Mouse (Mus musculus): ENCODE results near the gene Chst3.
"Not testable (repeated sequence)": the region's sequence is repeated elsewhere in the genome, so short reads cannot be mapped to it uniquely, and the experiment has no call there.

Chst3 gene

DNA sequence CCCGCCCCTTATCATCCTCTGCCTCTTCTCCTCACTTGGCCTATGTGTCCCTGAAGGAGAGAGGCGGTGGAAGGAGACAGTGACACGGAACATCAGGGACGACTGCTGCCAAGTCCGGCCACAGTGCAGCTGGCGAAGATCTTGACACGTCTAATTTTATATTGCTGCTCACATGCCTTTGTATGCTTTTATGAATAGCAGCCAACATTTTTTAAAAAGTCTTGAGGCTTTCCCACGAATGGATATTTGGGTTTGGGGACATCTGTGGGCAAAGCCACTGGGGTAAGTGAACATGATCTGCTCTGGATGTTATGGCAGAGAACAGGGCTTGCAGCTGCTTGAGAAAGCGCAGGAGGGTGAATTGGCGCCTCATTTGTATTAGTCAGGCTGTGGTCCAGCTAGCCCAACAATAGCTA, 21.6 kb downstream of the Chst3 start:
- DNase-seq (ENCODE audit: low spot score): no peak

DNA sequence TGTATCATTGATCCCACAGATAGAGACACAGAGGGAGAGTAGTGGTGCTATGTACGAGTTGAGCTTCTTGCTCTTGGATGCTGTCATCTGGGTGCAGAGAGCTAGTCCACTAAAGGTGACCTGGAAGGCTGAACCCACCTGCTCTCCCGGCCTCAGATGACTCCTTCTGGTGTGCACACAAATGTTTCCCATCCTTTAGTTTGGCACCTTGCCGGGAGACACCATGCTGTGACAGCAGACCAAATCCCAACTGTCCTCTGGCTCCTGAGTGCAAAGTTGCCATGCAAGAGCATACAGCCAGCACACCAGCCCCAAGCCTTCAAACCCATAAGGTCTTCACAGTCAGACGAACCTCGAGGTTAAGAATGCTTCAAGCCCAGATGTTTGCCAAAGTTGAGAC, 22.1 kb downstream of the Chst3 start:
- DNase-seq (ENCODE audit: low spot score): no peak

DNA sequence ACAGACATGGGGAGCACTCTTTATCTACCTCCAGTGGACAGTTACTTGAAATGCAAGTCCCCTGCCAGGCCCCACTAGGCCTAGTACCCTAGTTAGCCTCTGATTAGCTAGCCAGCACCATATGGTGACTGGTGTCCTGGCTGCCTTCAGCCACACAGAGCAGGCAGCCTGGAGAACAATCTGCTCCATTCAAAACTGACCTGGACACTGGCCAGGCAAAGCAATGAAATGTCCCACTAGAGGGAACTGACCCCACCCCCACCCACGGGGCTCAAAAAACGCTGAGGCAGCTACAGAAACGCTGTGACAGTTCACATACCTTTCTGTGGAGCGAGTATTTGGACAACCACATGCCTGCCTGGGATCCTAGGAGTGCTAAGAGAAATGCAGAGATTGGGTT, 24.0 kb downstream of the Chst3 start:
- no peak for DNase-seq (ENCODE audit: low spot score)

DNA sequence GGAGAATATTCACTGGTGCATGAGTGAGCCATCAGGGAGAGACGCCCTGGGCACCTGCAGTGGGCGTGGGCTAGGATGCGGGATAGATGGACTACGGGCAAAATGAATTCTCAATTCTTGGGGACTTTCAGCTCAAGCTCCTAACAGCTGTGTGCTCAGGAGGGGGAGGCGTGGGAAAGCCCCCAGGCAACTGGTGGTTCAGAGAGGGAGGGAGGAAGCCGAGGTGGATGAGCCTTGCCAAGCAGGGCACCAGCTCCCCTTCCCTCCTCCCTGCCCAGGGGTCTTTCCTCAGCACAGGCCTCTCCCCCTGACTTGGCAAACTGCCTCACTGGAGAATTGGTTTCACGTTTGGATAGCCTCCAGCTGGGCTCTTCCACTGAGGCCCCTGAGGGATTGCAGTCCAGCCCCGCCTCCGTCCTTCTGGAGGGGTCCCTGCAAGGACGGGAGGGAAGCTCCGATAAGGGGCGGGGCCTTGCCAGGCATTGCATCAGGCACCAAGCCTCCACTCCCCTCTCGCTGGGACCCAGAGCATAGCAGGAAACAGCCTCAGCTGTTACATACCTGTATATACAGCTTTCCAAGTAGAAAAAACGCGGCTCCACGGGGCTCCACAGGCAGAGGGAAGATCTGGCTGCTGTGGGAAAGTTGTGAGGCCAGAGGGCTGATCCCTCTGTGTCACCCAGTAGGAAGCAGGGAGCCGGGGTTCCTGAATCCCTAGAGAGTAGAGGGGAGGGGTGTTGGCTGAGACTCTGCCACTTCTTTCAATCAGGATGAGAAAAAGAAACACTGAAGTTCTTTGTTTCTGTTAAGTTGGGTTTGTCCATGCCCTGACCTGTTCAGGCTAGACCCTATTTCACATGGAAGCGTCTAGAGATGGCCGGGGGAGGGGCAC, 25.3 kb downstream of the Chst3 start:
- DNase-seq (ENCODE audit: low spot score): no peak

DNA sequence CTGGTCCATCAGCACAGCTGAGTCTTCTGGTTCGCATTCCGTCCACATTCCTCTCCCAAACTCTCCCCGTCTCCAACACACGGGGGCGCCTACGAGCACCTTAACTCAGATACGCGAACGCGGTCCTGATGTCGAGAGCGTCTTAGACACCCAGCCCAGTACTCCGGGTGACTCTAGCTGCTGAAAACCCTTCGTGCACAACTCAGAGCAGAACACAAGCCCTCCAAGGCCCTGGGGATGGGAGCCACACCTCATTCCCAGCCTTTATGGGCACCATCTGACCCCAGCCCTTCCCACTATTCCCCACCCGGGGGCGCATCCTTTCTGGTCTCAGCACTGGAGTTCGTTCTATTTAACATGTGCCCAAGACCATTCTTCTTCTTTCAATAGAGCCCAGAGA, 27.3 kb downstream of the Chst3 start:
- DNase-seq (ENCODE audit: low spot score): no peak

DNA sequence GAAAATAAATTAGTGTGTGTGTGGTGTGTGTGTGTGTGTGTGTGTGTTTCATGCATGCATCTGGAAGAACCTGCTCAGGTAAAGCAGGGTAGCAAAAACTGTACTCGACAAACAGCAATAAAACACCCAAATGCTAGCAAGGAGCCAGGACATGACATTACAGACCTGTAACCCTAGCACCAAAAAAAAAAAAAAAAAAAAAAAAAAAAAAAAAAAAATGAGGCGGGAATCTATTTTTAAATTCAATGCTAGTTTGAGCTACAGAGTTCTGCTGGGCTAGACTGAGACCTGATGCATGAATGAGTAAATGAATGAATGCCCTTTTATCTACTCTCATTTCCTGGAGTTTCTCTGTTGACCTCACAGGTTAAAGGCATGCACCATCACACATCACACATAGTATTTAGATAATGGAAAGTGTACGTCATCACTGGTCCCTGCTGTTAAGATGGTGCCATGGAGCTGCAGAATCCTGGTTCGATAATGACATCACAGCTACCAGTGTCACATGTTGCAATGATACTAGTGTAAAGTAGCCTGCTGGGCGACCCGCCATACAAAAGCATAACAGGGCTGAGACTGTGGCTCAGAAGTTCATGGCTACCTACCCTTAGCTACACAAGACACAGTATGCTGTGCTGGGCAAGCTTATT, 29.4 kb downstream of the Chst3 start:
- no peak for DNase-seq (ENCODE audit: low spot score)

DNA sequence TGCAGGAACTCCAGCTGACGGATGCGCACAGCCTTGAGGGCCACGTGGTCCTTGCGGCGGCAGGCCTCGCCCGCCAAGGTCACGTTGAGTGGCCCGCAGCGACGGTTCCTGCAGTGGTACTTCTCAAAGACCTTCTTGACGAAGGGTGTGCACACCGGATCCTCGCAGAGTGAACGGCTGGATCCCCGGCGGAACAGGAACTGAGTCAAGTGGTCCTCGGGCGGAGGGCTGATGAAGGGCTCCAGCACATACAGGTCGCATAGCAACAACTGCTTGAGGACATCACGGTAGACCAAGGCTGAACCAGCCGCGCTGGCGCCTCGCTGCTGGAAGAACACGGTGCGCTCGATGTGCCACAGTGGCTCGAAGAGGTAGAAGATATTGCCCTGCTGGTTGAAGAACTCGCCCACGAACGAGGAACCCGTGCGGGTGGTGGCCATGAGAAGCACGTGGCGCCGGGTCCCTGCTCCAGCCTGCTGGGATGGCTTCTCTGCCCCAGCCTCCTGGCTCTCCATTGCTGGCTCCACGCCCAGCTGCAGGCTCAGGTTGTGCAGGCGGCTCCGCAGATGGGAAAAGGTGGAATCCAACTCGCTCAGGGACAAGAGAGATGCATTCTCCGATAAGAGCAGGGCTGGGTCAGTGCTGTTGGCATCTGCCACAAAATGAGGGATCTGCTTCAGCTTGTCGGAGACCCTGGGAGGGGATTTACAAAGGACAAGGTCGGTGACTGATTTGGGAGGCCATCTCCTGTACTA, 32.7 kb downstream of the Chst3 start:
- DNase-seq (ENCODE audit: low spot score): no peak

DNA sequence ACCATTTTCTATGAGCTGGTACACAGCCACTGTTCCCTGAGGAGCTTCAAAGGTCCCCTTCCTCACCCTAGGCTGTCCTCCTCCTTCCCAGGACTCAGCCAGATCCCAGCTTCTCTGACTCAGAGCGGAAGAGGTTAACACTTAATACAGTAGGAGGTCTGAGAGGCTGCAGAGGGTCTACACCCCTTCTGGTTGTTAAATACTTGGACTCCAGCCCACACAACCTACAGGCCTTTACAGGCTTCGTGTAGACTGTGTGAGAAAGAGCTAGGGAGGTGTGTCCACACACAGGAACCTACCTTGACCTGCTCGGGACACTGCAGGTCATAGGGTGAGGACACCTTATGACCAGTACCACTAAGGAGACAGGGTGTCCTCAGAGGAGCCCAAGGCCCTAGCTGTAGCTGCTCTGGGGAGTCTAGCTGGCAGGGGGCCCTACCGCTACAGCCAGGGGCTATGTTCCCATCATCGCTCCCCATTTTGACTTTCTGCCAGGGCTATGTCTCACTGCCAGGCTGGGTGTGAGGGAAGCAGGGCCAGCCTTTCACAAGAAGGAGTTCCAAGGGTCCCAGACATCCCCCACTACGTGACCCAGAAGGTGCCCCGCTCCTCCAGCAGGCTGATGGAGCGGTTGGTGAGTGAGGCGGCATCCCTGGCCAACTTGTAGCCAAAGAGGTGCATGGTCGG, 33.9 kb downstream of the Chst3 start:
- no peak for DNase-seq (ENCODE audit: low spot score)

DNA sequence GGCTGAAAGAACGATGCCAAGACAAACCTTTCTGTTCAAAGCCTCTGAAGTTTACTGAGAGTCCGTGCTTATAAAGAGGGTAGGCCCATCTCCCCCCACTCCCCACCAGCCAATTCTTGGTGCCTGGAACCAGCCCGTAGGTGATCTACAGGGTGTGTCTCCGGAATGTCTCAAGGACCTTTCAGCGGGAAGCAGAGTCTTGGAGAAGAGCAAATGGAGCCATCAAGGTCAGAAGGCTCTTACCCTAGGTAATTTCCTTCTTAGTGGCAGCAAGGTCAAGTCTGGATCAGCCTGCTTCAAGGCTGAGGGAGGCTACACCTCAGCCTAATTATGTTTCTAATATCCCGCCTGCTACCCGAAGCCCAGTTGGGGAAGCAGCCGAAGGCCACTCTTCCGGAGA, 43.8 kb downstream of the Chst3 start:
- DNase-seq (ENCODE audit: low spot score): not testable (repeated sequence)

DNA sequence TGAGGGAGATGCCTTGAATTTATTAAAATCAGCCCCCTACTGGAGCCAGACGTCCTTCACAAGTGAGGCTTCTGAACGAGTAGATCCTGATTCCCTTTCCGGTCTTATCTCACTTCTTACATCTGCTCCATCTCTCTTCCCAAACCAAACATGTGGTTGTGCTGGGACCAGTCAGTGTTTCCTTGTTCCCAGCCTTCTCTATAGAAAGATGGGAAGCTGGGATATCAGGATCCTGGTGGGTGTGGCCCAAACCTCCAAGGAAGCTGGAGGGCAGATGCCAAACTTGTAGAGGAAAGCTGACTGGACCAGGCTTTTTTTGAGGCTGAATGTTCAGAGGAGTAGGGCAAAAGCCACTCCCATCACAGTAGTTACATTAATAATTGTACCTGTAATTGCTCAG, 44.6 kb downstream of the Chst3 start:
- DNase-seq (ENCODE audit: low spot score): no peak

DNA sequence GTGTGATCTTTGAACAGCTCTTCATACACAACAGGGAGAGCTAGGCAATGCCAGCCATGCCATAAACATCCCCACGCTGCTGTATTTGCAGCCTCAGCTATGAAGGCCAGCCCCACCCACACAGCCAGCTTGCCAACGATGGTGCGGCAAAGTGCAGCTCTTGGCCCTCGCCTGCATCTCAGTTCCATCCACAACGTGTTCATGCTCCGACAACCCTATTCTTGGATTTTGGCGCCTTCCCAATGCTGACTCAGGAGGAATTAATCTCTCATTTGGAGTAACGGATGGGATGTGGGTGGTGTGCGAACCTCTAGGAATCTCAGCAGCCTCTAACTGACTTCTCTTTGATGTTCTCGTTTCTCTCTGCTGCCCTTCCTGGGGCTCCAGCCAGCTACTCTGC, 46.0 kb downstream of the Chst3 start:
- no peak for DNase-seq (ENCODE audit: low spot score)

DNA sequence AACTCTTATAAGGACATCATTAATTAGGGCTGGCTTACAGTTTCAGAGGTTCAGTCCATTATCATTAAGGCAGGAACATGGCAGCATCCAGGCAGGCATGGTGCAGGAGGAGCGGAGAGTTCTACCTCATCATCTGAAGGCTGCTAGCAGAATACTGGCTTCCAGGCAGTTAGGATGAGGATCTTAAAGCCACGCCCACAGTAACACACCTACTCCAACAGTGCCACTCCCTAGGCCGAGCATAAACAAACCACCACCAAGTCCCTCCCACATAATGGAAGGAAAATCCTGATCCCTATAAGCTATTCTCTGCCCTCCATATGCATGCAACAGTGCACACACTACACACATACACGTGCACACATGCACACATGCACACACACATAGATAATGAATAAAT, 46.8 kb downstream of the Chst3 start:
- DNase-seq (ENCODE audit: low spot score): no peak

DNA sequence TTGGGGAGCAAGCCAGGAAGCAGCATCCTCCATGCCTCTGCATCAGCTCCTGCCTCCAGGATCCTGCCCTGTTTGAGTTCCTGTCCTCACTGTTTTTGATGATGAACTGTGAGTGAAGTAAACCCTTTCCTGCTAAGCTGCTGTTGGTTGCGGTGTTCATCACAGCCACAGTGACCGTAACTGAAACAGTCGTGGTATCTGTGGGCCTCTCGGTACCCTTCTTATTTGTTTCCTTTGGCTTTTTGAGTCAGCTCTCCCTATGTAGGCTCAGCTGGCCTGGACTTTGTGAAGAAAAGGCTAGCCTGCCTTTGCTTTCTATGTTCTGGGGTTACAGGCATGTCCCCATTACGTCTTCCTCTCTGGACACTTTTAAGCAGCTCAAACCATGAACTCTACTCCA, 47.7 kb downstream of the Chst3 start:
- DNase-seq (ENCODE audit: low spot score): no peak

DNA sequence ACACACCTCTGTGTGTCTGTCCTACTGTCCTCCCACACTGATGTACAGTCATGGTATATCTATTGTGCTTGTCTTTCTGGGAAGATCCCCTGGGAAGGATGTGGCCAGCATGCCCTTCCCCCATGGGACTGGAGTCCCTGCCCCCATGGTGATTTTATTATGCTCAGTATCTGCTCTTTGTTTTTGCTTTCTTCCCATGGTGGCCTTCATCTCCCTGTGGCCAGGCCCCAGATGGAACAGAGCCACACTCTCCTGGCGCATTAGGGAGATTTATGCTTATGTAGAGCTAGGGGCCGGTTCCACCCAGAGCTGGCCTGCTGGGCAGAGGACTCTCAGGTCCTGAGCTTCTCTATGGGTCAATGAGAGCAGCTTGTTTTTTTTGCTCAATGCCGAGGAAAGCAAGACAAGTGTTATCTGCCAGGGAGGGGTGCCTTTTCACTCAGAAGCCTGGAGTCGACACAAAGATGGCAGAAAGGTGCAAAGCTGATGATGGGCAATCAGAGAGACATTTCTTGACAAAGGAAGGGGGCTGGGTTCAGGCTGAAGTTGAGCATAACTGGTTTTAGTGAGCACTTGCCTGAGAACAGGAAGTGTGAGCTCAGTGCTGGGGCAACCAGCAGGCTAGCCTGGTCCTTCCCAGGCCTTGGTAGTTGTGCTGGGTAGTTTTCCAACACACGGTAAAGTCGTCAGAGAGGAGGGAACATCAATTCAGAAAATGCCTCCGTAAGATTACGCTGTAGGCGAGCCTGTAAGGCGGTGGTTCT, 48.6 kb downstream of the Chst3 start:
- no peak for DNase-seq (ENCODE audit: low spot score)

DNA sequence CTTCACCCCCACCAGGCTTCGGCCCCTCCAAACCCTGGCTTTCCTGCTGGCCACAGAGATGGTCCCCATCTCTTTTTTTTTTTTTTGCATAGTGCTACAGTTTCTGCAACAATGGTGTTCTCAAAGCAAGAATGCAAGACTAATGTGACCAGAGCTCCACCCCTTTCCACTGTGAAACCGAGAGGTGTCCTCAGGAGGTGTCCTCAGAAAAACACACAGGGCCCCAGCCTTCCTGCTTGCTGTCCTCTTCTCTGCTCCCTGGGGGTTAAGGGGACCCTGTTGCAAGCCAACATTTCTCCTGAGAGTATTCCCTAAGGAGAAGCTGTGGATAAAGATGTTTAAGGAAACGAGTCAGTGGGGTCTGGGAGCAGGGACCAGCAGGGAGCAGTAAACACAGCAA, 50.1 kb downstream of the Chst3 start:
- DNase-seq (ENCODE audit: low spot score): no peak

DNA sequence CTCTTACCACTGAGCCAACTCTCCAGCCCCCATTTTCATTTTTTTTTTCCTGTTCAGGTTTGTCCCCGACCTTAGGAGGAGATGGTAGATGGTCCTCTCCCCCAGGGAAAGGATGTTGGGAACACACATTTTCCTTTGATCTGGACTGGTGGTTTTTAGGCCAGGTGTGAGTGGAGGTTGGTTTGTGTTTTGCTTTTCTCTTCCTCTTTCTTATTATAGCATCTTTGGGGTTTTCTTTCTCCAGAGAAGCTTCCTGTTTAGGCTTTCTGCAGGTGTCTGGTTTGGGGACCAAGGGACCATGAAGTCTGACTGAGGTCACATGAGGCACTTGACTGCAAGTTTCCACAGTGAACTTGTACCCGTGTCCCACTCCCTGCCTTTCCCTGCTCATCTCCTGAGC, 50.8 kb downstream of the Chst3 start:
- no peak for DNase-seq (ENCODE audit: low spot score)

DNA sequence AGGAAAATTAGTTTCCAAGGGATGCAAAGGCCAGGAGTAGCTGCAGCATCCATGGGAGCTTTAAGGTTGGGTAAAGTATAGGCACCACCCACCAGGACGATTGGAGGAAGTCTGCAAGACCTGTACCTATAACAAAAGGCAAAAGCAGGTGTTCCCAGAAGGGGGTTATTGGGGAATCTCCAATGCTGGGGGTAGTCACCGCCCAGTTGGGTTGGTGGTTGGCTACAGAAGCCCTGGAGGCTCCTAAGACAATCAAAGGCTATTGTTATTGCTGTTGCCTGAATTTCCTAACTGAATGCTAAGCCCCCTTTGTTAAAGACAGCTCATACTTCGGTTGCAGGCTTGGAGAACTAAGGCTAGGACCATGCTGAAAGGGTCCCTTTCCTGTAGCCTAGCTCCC, 53.0 kb downstream of the Chst3 start:
- DNase-seq (ENCODE audit: low spot score): no peak

DNA sequence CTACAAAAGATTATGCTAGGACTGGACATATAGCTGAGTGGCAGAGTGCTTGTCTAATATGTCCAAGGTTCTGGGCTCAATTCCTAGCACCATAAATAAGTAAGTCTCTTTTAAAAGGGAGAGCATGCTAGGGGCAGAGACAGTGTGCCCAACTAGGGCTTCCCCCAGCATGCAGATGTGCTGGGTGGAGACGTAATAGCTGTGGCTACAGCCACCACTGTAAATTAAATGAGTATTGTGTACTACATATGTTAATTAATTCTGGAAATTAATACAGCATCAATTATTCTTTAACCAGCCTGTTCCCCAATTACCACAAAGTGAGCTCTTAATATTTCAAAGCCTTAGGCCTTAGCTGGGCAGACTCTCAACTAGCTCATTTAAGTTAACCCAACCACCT, 54.2 kb downstream of the Chst3 start:
- no peak for DNase-seq (ENCODE audit: low spot score)

DNA sequence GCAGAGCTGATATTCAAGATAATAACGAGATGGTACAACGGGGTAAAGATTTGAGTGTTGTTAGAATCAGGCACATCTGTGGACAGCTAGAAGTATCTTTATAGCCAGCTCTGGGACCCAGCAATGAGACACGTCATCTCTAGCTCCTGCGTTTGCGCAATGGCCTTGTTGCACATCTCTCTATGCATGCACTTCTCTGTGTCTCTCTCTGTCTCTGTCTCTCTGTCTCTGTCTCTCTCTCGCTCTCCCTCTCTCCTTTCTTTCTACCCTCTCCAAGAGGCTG, 56.1 kb downstream of the Chst3 start:
- no peak for DNase-seq (ENCODE audit: low spot score)

DNA sequence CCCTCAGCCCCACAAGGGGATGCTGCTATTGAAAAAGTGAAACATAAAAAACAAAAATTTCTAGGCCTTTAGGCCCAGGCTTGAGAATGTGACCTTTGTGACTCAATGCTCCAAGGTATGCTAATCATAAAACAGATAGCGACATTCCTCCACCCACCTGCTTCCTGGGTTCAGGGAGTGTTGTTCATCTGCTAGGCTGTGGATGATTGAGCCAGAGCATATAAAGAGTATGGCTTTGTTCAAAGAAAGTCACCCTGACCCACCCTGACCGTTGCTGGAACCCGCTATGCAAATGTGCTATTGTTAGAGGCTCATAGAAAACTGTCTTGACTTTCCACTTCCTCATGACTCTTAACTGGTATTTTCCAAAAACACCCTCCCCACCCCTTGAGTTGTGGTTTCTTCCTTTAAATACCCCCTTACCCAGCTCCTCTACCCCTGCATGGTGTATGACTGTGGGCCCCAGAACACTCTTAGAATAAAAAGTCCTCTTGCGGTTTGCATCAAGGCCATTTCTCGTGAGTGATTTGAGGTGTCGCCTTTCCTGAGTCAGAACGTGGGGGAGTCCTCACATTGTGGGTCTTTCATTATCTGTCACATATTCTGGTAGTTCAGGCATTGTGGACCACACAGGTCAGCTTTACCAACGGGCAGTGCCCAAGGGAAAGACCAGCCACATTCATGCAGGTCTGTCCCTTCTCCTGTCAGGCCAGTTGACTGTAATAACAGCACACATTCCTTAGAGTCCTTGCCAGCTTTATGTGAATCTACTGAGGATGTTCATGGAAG, 56.7 kb downstream of the Chst3 start:
- not testable (repeated sequence) for DNase-seq (ENCODE audit: low spot score)

DNA sequence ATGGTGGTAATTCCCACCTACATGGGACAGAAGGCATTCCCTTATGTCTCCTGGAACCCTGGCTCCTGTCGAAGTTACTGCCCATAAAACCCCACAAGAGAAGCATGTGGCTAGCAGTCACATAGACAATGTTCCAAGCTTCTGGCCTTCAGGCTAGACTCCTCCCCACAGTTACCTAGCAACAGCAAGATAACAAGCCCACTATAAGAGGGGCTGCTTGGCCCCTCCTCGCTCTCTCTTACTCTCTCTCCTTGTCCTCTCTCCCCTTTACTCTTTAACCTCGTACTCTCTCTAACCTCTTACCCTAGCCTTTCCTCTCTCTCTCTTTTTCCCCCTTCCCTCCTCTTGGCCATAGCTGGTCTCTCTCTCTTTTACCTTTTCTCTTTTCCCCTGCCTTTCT, 57.7 kb downstream of the Chst3 start:
- not testable (repeated sequence) for DNase-seq (ENCODE audit: low spot score)
